Mouse (Mus musculus) brain, embryonic 18.5 days (tissue): ENCODE measurements around the gene Mug1.
"Not testable (repeated sequence)": the region's sequence is repeated elsewhere in the genome, so short reads cannot be mapped to it uniquely, and the experiment has no call there.

ENCODE experiments used
- DNase-seq: peaks from one replicate; pipeline ENCODE4 v3.0.0-alpha.2; 2012; ENCODE audit warnings: low read depth, low spot score

The Mug1 gene

GRCm38 (mm10) chr6:121838271-121838670 lies at the start of gene Mug1:
Gene Mug1 (plus strand): TSS chr6:121838541.
- DNase-seq: not testable (repeated sequence)

- DNase-seq: no peak
These were observed 10.3 kb upstream of the Mug1 start for GRCm38 (mm10) chr6:121828034-121828433.

GRCm38 (mm10) chr6:121836361-121836760 lies 2.0 kb upstream of the Mug1 start:
- no peak for DNase-seq

- DNase-seq: no peak
These were observed 10.0 kb downstream of the Mug1 start for GRCm38 (mm10) chr6:121848378-121848777.
